Mouse (Mus musculus) adrenal gland, postnatal 4 days (tissue): ENCODE measurements around the gene Lrp2. TPM values are rescaled to one million over a fixed set of nuclear protein-coding genes. Genes with fewer than 3 reads are reported as not detected.

ENCODE experiments used
- DNase-seq, 2 experiments: peaks; one replicate each; pipeline ENCODE4 v3.0.0; 2021 to 2022; ENCODE audit warnings: low spot score in 2 of 2, mixed read lengths in 2 of 2
- long read RNA-seq, 2 experiments: library from polyadenylated mRNA; stranded (forward); transcript quantifications; one replicate each; pipeline ENCODE4 v2.0.0; 2021
- total RNA-seq, 2 experiments: library from RNA; stranded (reverse); gene quantifications; 2 replicates each; pipeline ENCODE4 v1.2.3; 2021

The Lrp2 gene
- 10 to 100 TPM in 1 of 2 experiments, 1 to 10 TPM in 1; 2.0 to 40.1 TPM for total RNA-seq
- long read RNA-seq, experiment 1: 0 reads
- long read RNA-seq, experiment 2, full-length matches to known transcripts: 1 of 4 reads
- long read RNA-seq, experiment 2, partial matches to known transcripts: 3 of 4 reads
- long read RNA-seq, experiment 2, other reads (novel, unspliced or antisense): 0 of 4 reads

DNA sequence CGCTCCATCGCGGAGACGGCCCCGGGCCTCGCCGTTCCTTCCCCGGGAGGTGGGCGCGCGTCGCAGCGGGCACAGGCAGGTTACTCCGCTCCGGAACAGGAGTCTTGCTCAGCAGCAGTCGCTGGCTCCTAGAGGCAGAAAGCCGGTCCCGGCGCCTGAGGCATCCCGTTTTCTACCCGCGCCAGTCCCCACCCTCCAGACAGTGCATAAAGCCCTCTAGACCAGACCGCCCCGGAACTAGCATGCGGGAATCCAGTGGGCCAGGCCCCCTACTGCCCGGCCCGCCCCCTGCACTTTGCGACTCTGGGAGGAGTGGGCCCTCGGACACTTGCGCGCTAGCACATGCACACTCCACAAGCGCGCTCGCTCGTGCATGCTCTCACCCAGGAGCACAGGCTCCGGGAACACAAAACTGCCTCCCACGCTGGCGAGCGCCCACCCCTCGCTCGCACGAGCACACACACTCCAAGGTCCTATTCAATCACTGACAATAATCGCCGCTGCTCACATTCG lies at the start of gene Lrp2:
Gene Lrp2, minus strand, starts transcription at position 180 of the 513 bp plus-strand sequence.
- DNase-seq: peak in 1 of 2 experiments; percentile 9

DNA sequence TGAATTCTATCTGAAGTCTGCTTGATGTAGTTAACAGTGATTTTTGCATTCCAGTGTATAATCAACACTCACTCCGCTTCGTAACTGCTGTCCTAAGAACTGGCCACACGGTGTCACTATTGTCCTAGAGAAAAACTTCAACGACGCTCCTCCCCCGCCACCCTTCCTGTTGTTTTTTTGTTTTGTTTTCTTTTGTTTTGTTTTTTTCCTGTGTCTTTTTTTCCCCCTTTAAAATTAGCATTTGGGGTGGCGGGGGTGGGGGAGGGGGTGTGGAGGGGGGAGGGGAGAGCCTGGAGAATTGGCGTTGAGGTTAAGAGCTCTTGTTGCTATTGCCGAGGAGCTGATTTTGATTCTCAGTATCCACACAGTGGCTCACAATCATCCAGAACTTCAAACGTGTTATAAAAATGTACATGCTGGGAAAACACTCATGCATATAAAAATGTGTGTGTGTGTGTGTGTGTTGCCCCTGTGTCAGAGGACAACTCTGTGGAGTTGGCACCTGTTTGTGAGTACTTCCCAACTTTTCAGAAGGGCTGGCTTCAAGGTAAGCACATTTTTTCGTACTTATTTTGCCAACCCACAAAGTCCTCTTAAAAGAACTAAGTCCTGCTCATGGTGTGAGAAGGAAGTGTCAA lies 49.3 kb upstream of the Lrp2 start:
- DNase-seq: no peak

- no peak for DNase-seq
Measured at GRCm38 (mm10) chr2:69631449-69631848, 45.6 kb upstream of the Lrp2 start.

- no peak for DNase-seq
Measured at GRCm38 (mm10) chr2:69630792-69631191, 44.9 kb upstream of the Lrp2 start.

DNA sequence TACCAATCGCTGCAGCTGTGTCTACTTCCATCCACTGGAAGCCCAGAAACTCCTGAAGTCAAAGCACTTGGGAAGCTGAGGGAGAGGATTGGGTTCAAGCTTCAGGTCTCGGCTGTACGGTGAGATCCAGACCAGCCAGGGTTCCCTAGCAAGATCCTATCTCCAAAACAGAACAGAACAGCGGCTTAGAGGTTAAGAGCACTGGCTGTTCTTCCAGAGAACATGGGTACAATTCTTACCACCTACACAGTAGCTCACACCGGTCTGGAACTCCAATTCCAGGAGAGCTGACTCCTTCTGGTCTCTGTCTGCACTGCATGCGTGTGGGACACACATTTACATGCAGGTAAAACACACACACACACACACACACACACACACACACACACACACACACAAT lies 44.0 kb upstream of the Lrp2 start:
- no peak for DNase-seq

DNA sequence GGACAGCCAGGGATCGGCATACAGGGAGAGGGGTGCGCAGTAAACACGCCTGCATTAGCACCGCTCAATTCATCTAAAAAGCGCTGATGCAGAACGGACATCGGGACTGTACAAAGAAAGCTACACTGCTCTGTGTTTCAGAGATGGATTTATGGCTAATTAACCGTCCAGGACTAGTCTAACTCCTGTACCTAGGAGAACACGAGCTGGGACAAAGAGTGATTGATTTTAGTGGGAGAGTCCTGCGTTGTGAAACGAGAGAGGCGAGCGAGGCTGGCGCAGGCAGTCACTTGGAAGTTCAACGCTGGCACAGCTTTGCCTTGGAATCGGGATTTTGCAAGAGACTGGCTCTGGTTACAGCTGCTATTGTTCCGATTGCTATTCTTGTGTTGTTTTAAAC lies 43.4 kb upstream of the Lrp2 start:
- DNase-seq: no peak

GRCm38 (mm10) chr2:69619286-69619685 lies 33.4 kb upstream of the Lrp2 start:
- DNase-seq: no peak

- DNase-seq: no peak
Measured at GRCm38 (mm10) chr2:69618336-69618735, 32.5 kb upstream of the Lrp2 start.

GRCm38 (mm10) chr2:69613237-69613636 lies 27.4 kb upstream of the Lrp2 start:
- DNase-seq: no peak

DNA sequence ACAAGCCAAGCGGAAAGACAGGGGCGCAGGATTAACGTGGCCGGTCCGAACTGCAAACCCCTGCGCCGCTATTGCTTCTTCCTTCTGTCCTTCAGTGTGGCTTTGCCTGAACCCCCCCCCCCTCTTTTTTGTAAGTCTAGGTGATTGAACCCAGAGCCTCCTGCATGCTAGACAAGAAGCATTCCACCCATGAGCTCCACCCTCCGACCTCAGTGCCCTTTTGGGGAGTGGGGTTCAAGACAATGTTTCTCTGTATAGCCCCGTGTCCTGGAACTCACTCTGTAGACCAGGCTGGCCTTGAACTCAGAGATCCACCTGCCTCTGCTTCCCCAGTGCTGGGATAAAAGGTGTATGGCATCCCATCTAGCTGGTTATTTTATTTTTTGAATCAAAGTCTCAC lies 26.9 kb upstream of the Lrp2 start:
- no peak for DNase-seq

DNA sequence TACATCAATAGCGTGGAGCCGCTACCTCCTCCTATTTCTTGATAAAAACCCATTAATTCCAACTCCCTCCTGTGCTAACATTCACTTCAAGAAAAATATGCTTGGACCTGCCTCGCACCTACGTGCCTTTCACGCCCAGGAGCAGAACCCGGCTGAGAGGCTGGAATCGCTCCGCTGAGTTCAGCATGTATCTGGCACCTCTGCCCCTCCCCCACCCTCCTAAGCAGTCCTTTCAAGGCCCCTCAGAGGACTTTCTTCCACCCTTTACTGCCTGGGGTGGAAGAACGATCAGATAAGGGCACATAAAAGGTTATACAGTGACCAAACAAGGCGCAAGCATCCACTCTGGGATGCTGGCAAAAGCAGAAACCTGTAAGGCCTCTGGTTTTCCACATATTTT lies 26.4 kb upstream of the Lrp2 start:
- DNase-seq: no peak

- no peak for DNase-seq
Measured at GRCm38 (mm10) chr2:69606621-69607020, 20.8 kb upstream of the Lrp2 start.

DNA sequence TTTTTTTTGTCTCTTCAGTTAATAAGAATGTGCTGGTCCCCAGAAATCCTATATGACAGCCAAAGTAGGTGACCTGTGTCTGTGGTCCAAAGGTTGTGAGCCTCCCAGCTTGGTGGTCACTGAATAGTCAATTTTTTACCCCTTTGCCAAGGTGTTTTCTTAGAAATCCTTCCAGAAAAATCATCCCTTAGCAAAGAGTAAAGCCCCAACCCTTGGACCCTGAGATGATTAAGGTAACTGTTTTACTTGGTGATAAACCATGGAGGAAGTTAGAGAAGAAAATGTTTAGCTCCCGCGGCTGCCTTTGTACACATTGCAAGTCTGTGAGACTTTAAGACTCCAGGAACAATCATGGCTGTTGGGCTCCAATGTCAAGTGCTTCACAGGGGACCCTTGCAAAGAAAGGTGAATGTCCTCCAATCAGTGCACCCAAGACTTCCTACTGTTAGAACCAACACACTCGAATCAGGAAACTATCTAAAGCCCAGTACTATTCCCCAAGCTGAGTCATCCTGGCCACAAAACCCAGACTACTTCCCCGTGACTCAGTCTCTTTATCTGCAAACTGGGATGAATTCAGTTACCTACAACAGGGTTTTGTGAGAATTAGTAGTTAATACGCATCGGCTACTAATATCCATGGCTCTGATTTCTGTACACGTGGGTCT lies 18.0 kb upstream of the Lrp2 start:
- DNase-seq: no peak

- no peak for DNase-seq
Measured at GRCm38 (mm10) chr2:69593168-69593567, 7.3 kb upstream of the Lrp2 start.

- DNase-seq: no peak
Measured at GRCm38 (mm10) chr2:69592536-69592935, 6.7 kb upstream of the Lrp2 start.

DNA sequence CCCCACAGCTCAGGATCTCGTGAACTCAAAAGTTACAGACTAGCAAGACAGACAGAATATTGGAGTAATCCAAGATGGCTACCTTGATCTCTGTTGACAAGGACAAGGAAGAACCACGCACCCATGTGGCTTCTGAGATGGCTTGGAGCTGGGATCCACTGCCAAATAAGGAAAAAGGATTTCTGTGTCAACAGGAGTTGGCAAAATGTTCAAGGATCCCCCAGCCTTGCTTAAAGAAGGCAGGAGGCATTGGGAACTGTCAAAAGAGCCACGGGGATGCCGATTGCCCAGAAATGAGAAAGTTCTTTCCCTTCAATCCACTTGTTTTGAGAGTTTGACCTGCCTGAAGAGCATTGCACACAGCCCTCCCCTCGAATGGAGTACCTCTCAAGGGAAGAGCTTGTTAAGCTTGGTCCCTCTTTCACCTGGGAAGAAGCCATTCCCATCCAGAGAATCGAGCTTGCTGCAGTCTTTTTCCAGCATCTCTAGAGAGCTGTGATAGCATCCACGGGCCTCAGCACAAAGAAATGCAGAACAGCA lies 6.2 kb upstream of the Lrp2 start:
- DNase-seq: no peak

DNA sequence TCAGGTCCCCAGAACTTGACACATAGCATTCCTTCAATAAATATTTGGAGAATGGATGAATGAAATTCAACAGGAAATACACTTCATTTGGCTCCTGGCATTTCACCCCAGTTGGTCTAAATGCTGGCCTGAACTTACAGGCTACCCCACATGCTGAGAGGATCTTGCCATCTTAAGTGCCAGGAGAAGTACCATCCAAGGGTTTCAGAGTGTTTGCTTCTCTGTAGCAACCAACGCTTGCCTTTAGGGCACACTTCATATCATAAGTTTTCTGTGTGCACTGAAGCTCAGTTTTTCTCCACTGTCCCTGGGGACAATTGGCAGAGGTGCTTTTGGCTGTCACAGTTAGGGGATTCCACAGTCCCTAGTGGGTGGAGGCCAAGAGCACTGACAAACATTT lies 4.7 kb upstream of the Lrp2 start:
- DNase-seq: no peak

DNA sequence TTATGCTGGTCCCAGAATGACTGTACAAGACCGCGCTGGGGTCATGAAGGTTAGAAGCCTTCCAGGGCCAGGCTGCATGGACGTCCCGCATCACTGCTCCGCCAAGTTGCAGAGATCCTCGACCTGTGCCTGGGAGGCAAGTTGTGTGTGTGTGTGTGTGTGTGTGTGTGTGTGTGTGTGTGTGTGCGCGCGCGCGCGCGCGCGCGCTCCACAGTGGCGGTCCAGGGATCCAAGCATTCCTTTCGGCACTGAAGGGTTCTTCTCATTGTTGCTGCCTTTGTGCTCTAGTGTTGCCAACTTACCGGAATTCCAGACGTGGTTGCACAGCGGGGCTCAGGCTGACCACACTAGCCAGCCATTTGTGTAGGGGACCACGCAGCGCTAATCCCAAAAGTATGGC lies 2.0 kb upstream of the Lrp2 start:
- DNase-seq: no peak

GRCm38 (mm10) chr2:69586821-69587728 lies 1.2 kb upstream of the Lrp2 start:
- no peak for DNase-seq

DNA sequence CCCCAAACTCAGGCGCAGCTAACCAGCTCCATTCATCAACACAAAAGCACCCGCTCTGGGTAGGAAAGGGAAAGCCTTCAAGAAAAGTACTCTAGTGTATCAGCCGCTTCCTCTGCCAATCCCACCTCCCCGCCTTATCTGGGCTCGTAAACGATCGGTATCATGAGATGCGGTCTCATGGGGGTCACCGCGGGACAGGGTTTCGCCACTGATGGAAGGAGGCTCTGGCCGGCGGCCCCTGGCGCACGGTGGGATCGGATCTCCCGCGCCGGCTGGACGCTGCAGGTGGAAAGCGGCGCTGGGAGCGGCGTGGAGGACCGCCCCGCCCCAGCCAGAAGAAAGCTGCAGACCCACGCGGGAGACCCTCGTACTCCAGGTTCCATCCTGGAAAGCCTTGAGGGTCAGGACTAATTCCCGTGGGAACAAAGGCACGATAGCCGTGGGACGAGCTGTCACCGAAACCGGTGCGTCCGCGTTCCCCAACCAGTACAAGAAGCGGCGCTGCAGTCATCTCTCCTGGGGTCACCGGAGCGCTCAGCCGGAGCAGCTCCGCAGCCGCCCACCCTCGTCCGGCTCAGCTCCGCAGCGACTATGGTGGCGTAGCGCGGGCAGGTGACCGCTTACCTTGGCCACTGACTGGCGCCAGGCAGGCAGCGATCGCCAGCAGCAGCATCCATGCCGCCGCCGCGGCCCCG lies 527 bp downstream of the Lrp2 start:
- no peak for DNase-seq
